In the genomic region with DNA sequence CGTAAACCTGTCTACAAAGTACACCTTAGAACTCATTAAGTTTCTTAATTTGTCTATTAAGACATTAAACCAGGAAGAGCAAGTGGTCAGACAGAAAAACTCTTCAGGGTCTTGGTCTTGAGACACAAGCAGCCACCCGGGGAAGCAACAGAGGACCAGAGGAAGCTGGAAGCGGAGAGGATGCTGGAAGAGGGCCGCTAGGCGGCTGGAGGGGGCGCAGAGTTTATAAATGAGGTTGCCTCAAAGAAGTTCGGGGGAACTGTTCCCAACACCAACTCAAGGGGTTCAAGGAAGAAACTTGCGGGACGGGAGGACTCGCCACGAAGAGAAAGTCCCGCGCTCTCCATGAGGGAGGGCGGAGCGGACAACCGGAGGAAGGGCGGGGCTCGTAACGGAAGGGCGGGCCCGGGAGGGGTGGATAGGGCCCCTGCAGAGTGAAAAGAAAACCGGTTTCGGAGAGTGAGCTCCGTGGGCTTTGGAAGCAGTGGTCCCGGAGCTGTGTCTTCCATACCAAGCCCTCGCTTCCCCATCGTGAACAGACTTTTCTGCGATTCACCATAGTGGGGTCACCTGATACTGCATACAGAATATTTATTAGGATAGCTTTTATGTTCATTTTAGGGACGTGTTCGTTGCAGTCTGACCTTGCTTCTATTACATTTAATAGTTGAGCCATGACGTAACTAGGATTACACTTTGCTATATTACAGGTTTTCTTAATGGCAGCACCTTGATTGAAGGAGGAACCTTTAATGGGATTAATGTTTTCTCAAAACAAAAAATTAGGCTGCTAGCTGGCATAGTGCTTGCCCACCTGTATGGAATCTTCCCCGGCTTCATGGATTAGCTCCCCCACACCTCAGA, we compare ENCODE assay signal across 8 mouse cellular contexts. TPM values are rescaled to one million over a fixed set of nuclear protein-coding genes. Genes with fewer than 3 reads are reported as not detected.
A peak's percentile ranks its signal among the peaks of the same experiment; 100 is the strongest.
DNase-seq lines count a peak whose midpoint lies in the region; ATAC-seq lines count a peak whose summit lies in the region.

No protein-coding gene starts in this region.

- no peaks in the 10 kb centered on the region for H3K36me3 ChIP-seq in intestine, embryonic 15.5 days
- H3K36me3 ChIP-seq in limb, embryonic 11.5 days (ENCODE audit: control insufficient read depth, insufficient read depth, low read length) = no peaks in the 10 kb centered on the region
- no peaks in the 10 kb centered on the region for H3K36me3 ChIP-seq in midbrain, embryonic 11.5 days (ENCODE audit: control insufficient read depth, insufficient read depth, low read length)

- ATAC-seq in intestine, embryonic 15.5 days = peak; percentile 67
- peak; percentile 21; the same call in 1 of the 2 replicates for ATAC-seq in limb, embryonic 11.5 days (ENCODE audit: insufficient number of reproducible peaks, low FRiP score, low TSS enrichment, low read depth)
- peak; percentile 22; the same call in 1 of the 2 replicates for ATAC-seq in midbrain, embryonic 11.5 days (ENCODE audit: low FRiP score)

- H3K27me3 ChIP-seq in intestine, embryonic 15.5 days (replicated peaks) = no peaks in the 10 kb centered on the region
- no peaks in the 10 kb centered on the region for H3K27me3 ChIP-seq in limb, embryonic 11.5 days (ENCODE audit: control insufficient read depth, insufficient read depth, low read length)
- H3K27me3 ChIP-seq in midbrain, embryonic 11.5 days (ENCODE audit: control insufficient read depth, insufficient read depth, low read length) = no peaks in the 10 kb centered on the region

- H3K4me3 ChIP-seq in intestine, embryonic 15.5 days (replicated peaks) = peak overlapping the region; percentile 54
- peak overlapping the region; percentile 47 for H3K4me3 ChIP-seq in limb, embryonic 11.5 days (ENCODE audit: low read depth, low read length)
- H3K4me3 ChIP-seq in midbrain, embryonic 11.5 days (ENCODE audit: low read depth, low read length) = peak overlapping the region; percentile 46

- peak overlapping the region; percentile 86 for H3K27ac ChIP-seq in intestine, embryonic 15.5 days
- peak overlapping the region; percentile 65; the same call in 1 of the 2 replicates for H3K27ac ChIP-seq in limb, embryonic 11.5 days (replicated peaks; ENCODE audit: low read depth, low read length)
- peak overlapping the region; percentile 31; the same call in 1 of the 2 replicates for H3K27ac ChIP-seq in midbrain, embryonic 11.5 days (ENCODE audit: low read depth, low read length)

- H3K4me1 ChIP-seq in intestine, embryonic 15.5 days (replicated peaks) = 0 out of 2 replicates have a peak, but pooled peaks cover 2% of the 10 kb centered on the region
- no peaks in the 10 kb centered on the region; the same call in 1 of the 2 replicates for H3K4me1 ChIP-seq in limb, embryonic 11.5 days (ENCODE audit: control insufficient read depth, insufficient read depth, low read length)
- H3K4me1 ChIP-seq in midbrain, embryonic 11.5 days (ENCODE audit: control insufficient read depth, insufficient read depth, low read length) = peaks cover 3% of the 10 kb centered on the region; the same call in 1 of the 2 replicates

- H3K4me2 ChIP-seq in intestine, embryonic 15.5 days (replicated peaks) = peak overlapping the region; percentile 65
- peak overlapping the region; percentile 61 for H3K4me2 ChIP-seq in limb, embryonic 11.5 days (ENCODE audit: low read depth, severe bottlenecking)
- H3K4me2 ChIP-seq in midbrain, embryonic 11.5 days = peak overlapping the region; percentile 62

- DNase-seq in adrenal gland, adult 8-10 months = peak; percentile 76
- peak; percentile 82 for DNase-seq in embryo, embryonic 10.5 days (ENCODE audit: low spot score)
- DNase-seq in gastrocnemius, postnatal 4 days (ENCODE audit: low spot score in 2 of 2) = peak; percentile 63 to 81
- DNase-seq in limb, embryonic 11.5 days (ENCODE audit: low spot score) = peak; percentile 78
- DNase-seq in midbrain, embryonic 11.5 days (ENCODE audit: low spot score, missing footprints) = peak; percentile 96
- DNase-seq in right cerebral cortex, postnatal 4 days = peak; percentile 48
- peak; percentile 73 to 82 for DNase-seq in urinary bladder, postnatal 4 days (ENCODE audit: low spot score in 2 of 2)

- WGBS in intestine, embryonic 15.5 days = 4% methylated on average over 32 of the region's 32 CpGs
- WGBS in limb, embryonic 11.5 days = 4% methylated on average over 32 of the region's 32 CpGs
- 4% methylated on average over 32 of the region's 32 CpGs for WGBS in midbrain, embryonic 11.5 days

- H3K9ac ChIP-seq in intestine, embryonic 15.5 days = peak overlapping the region; percentile 61
- peak overlapping the region; percentile 69 for H3K9ac ChIP-seq in limb, embryonic 11.5 days (ENCODE audit: low read length)
- peak overlapping the region; percentile 71 for H3K9ac ChIP-seq in midbrain, embryonic 11.5 days (ENCODE audit: low read length)

- no peaks in the 10 kb centered on the region for H3K9me3 ChIP-seq in intestine, embryonic 15.5 days
- no peaks in the 10 kb centered on the region for H3K9me3 ChIP-seq in limb, embryonic 11.5 days (ENCODE audit: control insufficient read depth, low read length)
- H3K9me3 ChIP-seq in midbrain, embryonic 11.5 days (ENCODE audit: control insufficient read depth, low read length) = no peaks in the 10 kb centered on the region

RNA-seq across cellular contexts. Expression of gene Nemf, which starts 7.2 kb away (rescaled TPM):
- total RNA-seq in adrenal gland, adult 8-10 months (2022) = 10 to 100 TPM; 41.6 to 80.5 (median 55.2) TPM
- total RNA-seq in gastrocnemius, postnatal 4 days (2021) = 10 to 100 TPM; 30.0 to 33.5 TPM
- 71.6 and 71.8 TPM in 2 replicates for polyA plus RNA-seq in intestine, embryonic 15.5 days (2015; fragmentation: Nextera tagmentation; extraction: Ambion mirVana)
- 87.8 and 91.8 TPM in 2 replicates for polyA plus RNA-seq in limb, embryonic 11.5 days (2014; fragmentation: Nextera tagmentation; extraction: Ambion mirVana)
- polyA plus RNA-seq in midbrain, embryonic 11.5 days (2014; fragmentation: Nextera tagmentation; extraction: Ambion mirVana) = 89.5 and 96.0 TPM in 2 replicates

RNA-seq across cellular contexts. Expression of gene Arf6, which starts 7.8 kb away (rescaled TPM):
- 100 to 1,000 TPM; 108 to 148 (median 117) TPM for total RNA-seq in adrenal gland, adult 8-10 months (2022)
- 10 to 100 TPM; 72.6 to 77.6 TPM for total RNA-seq in gastrocnemius, postnatal 4 days (2021)
- polyA plus RNA-seq in intestine, embryonic 15.5 days (2015; fragmentation: Nextera tagmentation; extraction: Ambion mirVana) = 49.5 and 54.9 TPM in 2 replicates
- 51.6 and 54.5 TPM in 2 replicates for polyA plus RNA-seq in limb, embryonic 11.5 days (2014; fragmentation: Nextera tagmentation; extraction: Ambion mirVana)
- 47.7 and 48.6 TPM in 2 replicates for polyA plus RNA-seq in midbrain, embryonic 11.5 days (2014; fragmentation: Nextera tagmentation; extraction: Ambion mirVana)

RNA-seq across cellular contexts. Expression of gene Gm9887, which starts 8.1 kb away (rescaled TPM):
- total RNA-seq in adrenal gland, adult 8-10 months (2022) = under 1 TPM in 2 of 4 experiments, not detected in 2; 0.73 to 0.86 TPM
- total RNA-seq in gastrocnemius, postnatal 4 days (2021) = under 1 TPM in 1 of 2 experiments, not detected in 1; 0.81 TPM
- 1.7 and 2.0 TPM in 2 replicates for polyA plus RNA-seq in intestine, embryonic 15.5 days (2015; fragmentation: Nextera tagmentation; extraction: Ambion mirVana)
- 1.0 and 1.4 TPM in 2 replicates for polyA plus RNA-seq in limb, embryonic 11.5 days (2014; fragmentation: Nextera tagmentation; extraction: Ambion mirVana)
- 1.4 and 1.6 TPM in 2 replicates for polyA plus RNA-seq in midbrain, embryonic 11.5 days (2014; fragmentation: Nextera tagmentation; extraction: Ambion mirVana)

Comparison
In these comparisons a context has a peak if more than half of its experiments do, and no peak if none do; other contexts are left out.
1. Peak in every context shown above with its lines: DNase-seq, ATAC-seq, H3K4me3 ChIP-seq and H3K27ac ChIP-seq.
2. H3K27ac ChIP-seq: peak in every context shown above with its lines; median percentile 86 in intestine, embryonic 15.5 days; 65 in limb, embryonic 11.5 days; 31 in midbrain, embryonic 11.5 days.